Mouse (Mus musculus) brain, adult 10 weeks (tissue): ENCODE data around the gene Ran. TPM values are rescaled to one million over a fixed set of nuclear protein-coding genes. Genes with fewer than 3 reads are reported as not detected.

Experiments used
- polyA plus RNA-seq: library from polyadenylated mRNA; stranded (reverse); fragments of 350-450 nt; fragmentation: Illumina TruSeq; extraction: RNeasy Lipid Tissue Mini Kit (QIAGEN cat#74804); gene quantifications from one replicate; pipeline ENCODE4 v1.2.3, GENCODE M21; 2015; ENCODE audit warnings: low read depth, low replicate concordance

The Ran gene
- polyA plus RNA-seq = 334 TPM

DNA sequence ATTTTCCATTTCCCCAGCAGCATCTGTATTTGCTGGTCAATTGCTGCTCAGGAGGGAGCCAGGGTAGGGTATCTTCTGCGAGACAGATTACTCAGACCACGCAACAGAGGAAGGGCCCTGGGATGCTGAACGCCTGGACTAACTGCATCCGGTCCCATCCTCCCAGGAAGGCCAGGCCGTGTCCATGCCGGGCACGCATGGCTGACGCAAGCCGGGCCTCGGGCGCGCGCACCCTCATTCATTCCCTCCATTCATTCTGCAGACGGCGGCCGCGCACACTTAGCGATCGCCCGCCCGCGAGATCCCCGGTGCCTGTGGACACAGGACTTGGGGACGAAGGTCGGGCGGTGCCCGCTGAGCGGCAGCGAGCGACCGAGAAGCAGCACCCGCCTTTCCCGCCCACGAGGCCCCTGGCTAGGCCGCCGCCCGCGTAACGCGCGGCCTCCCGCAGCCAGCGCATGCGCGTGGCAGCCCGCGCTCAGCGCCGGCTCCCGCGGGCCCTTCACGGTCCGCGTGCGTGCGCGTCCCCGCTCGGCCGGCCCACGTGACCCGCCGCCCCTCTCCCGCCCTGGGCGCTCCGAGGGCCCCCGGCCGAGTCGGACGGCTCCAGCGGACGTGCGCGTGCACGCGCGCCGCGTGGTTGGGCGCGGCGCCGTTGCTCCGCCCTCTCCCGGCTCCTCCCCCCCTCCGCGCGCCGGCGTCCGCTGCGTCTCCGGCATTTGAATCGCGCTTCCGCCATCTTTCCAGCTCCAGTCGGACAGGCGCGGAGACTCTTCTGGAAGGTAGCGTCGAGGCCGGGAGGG, at the start of gene Ran:
Gene Ran (plus strand): TSS at position 573 of the 803 bp plus-strand sequence.

DNA sequence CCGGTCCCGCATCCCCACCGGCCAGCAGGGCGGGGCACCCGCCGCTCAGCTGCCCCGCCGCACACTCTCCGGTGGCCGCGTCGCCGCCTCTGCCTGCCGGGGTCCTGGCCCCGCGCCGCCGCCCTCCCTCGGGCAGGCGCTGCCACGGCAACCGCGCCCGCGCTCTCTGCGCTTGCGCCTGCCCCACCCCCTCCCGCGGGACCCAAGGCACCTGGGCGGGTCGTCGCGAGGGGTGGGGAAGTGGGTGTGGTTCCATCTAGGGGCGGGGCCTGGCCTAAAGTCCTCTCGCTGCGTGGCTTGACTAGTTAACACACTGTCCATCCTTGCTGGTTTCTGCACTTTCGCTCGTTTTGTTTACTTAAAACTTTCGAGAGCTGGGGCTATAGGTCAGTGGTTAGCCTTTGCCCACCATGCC, 11.4 kb upstream of the Ran start, which contains the start of gene Stx2:
Gene Stx2 (minus strand): TSS at position 163 of the 415 bp plus-strand sequence.

Other genes starting within 250 kb of the Ran start
- gene Rimbp2, start 66.6 kb upstream of the Ran start, polyA plus RNA-seq = 60.1 TPM
- 19.0 TPM for gene Stx2, start 11.5 kb upstream of the Ran start, polyA plus RNA-seq
- gene Adgrd1, start 76.7 kb downstream of the Ran start, polyA plus RNA-seq = 2.2 TPM